Mouse (Mus musculus) hindbrain, postnatal 0 days (tissue): Measurements from ENCODE around the gene Fam208a. TPM values are rescaled to one million over a fixed set of nuclear protein-coding genes. Genes with fewer than 3 reads are reported as not detected.
A peak's percentile ranks its signal among the peaks of the same experiment; 100 is the strongest.

ENCODE experiments used
- ATAC-seq: fragments of 200-750 bp; cut with Nextera tagmentation; 2 replicates; pipeline ENCODE4 v1.8.0; 2017; ENCODE audit warnings: mild to moderate bottlenecking, moderate TSS enrichment, moderate library complexity
- DNase-seq: peaks from one replicate; pipeline ENCODE4 v3.0.0-alpha.2; 2015; ENCODE audit warnings: low spot score
- H3K27ac ChIP-seq: fragments of 300-500 bp; sonication (generic); 2 replicates; pipeline ENCODE4 v1.5.1; 2014; ENCODE audit warnings: mild to moderate bottlenecking
- H3K27me3 ChIP-seq: fragments of 300-500 bp; sonication (generic); 2 replicates; pipeline ENCODE4 v1.6.1; 2014; ENCODE audit warnings: low read length, mixed read lengths; ENCODE audit not compliant: insufficient read depth
- H3K36me3 ChIP-seq: fragments of 300-500 bp; sonication (generic); 2 replicates; pipeline ENCODE4 v1.6.1; 2014; ENCODE audit warnings: low read length, mixed read lengths; ENCODE audit not compliant: insufficient read depth
- H3K4me1 ChIP-seq: fragments of 300-500 bp; sonication (generic); 2 replicates; pipeline ENCODE4 v1.6.1; 2014; ENCODE audit warnings: antibody characterized with exemption, low read length, mixed read lengths; ENCODE audit not compliant: insufficient read depth
- H3K4me2 ChIP-seq: fragments of 300-500 bp; sonication (generic); 2 replicates; pipeline ENCODE4 v1.6.1; 2014; ENCODE audit warnings: low read depth, mild to moderate bottlenecking, low read length, moderate library complexity, mixed read lengths
- H3K4me3 ChIP-seq: fragments of 300-500 bp; sonication (generic); 2 replicates; pipeline ENCODE4 v1.5.1; 2014; ENCODE audit warnings: low read length
- H3K9ac ChIP-seq: fragments of 300-500 bp; sonication (generic); replicated peaks from 2 replicates; pipeline ENCODE4 v1.6.1; 2014; ENCODE audit warnings: mild to moderate bottlenecking, low read length, moderate library complexity, mixed read lengths
- H3K9me3 ChIP-seq: fragments of 300-500 bp; sonication (generic); 2 replicates; pipeline ENCODE4 v1.6.1; 2016; ENCODE audit warnings: low read length, mixed read lengths
- CTCF ChIP-seq: IDR thresholded peaks from 2 replicates; pipeline ENCODE4 v1.5.1; 2016; ENCODE audit warnings: antibody characterized with exemption, control low read depth, low read depth
- WGBS: fragments of 180-500 bp; shearing (Covaris S2); extraction: QIAGEN DNeasy Blood & Tissue Kit; methylation state at CpG from one replicate; pipeline ENCODE4 v1.1.7; 2014; 5-methylcytosine and 5-hydroxymethylcytosine counted together
- polyA plus RNA-seq: library from polyadenylated mRNA; unstranded; fragments of >200 nt; fragmentation: Nextera tagmentation; extraction: Ambion mirVana; gene quantifications from 2 replicates; pipeline ENCODE4 v1.2.1, GENCODE M21; 2015
- total RNA-seq: library from RNA; depleted of rRNA; stranded (reverse); fragments of >200 nt; gene quantifications from 2 replicates; pipeline ENCODE4 v1.2.3, GENCODE M21; 2014

Gene Fam208a
- total and polyA plus RNA-seq, 2 experiments from 2014 or later: 8.2 to 24.7 TPM

DNA sequence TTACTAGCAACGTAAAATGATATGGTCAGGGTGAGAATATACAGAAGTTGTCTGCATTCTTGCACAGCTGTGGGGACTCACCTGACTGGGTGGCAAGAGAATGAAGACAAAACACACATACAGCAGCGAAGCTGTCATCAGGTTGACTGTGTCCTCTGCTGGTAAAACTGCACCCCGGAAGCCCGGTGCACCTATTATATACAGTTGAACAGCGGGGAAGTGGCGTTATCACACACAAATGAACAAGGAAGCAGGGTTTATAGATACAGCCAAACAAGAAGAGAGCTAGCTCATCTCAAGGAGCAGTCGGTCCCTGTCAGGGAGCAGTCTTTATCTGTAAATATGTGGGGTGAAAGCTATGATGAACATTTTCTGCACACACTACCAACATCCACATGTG lies 17.1 kb upstream of the Fam208a start:
- H3K9me3 ChIP-seq: peaks cover 4% of the 10 kb centered on the region; the same call in 1 of the 2 replicates
- 92% methylated on average over 7 of the region's 7 CpGs for WGBS
- TF ChIP-seq CTCF: no peak
- H3K36me3 ChIP-seq: no peaks in the 10 kb centered on the region
- H3K4me3 ChIP-seq: no peak overlapping the region
- H3K4me2 ChIP-seq: no peak overlapping the region
- DNase-seq (no peak), ATAC-seq (no peak)
- H3K4me1 ChIP-seq: no peaks in the 10 kb centered on the region
- H3K27ac ChIP-seq: no peak overlapping the region
- H3K27me3 ChIP-seq: no peaks in the 10 kb centered on the region
- H3K9ac ChIP-seq: no peak overlapping the region

DNA sequence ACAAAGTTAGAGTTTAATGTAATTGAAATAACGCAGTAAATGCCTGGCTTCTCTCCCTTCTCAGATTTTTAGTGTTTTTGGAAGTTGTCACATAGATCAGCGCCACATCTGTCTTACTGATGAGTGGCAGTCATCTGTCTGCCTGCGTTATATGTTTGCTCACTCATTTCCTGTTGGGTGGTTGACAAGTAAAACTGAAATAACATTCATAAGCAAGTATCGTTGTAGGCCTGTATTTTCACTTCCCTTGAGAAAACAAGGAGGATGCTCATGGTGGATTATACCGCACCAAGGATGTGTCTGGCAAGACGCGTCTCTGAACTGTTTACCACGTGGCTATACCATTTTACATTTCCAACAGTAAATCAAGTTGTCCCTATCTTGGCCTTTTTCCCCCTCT lies 15.9 kb upstream of the Fam208a start:
- no peak overlapping the region for H3K4me3 ChIP-seq
- no peaks in the 10 kb centered on the region for H3K36me3 ChIP-seq
- DNase-seq: no peak
- no peak overlapping the region for H3K4me2 ChIP-seq
- no peaks in the 10 kb centered on the region for H3K4me1 ChIP-seq
- no peaks in the 10 kb centered on the region for H3K27me3 ChIP-seq
- TF ChIP-seq CTCF: no peak
- ATAC-seq: no peak
- H3K27ac ChIP-seq: no peak overlapping the region
- 88% methylated on average over 8 of the region's 8 CpGs for WGBS
- H3K9me3 ChIP-seq: peaks cover 4% of the 10 kb centered on the region; the same call in 1 of the 2 replicates
- no peak overlapping the region for H3K9ac ChIP-seq

DNA sequence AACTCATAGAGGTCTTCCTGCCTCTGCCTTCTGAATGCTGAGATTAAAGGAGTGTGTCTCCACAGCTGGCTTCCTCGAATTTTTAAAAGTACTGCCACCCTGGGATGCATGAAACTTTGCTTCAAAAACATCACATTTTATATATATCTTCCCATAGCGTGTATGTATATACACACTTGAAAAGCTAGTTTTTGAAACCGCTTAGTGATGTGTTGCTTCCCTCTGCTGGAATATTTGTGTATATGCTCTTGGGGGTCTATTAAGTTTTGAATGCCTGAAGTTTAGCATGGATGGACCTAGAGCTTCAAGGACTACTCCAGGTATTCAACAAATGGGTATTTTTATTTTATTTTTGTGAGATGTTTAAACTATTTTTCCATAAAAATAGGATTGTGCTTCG lies 14.7 kb upstream of the Fam208a start:
- ATAC-seq: no peak
- TF ChIP-seq CTCF: peak; percentile 81
- peak; percentile 75 for DNase-seq
- H3K4me3 ChIP-seq: no peak overlapping the region
- no peaks in the 10 kb centered on the region for H3K27me3 ChIP-seq
- 41% methylated on average over 4 of the region's 4 CpGs for WGBS
- H3K36me3 ChIP-seq: no peaks in the 10 kb centered on the region
- peaks cover 4% of the 10 kb centered on the region; the same call in 1 of the 2 replicates for H3K9me3 ChIP-seq
- H3K27ac ChIP-seq: no peak overlapping the region
- no peaks in the 10 kb centered on the region for H3K4me1 ChIP-seq
- H3K4me2 ChIP-seq: no peak overlapping the region
- no peak overlapping the region for H3K9ac ChIP-seq

DNA sequence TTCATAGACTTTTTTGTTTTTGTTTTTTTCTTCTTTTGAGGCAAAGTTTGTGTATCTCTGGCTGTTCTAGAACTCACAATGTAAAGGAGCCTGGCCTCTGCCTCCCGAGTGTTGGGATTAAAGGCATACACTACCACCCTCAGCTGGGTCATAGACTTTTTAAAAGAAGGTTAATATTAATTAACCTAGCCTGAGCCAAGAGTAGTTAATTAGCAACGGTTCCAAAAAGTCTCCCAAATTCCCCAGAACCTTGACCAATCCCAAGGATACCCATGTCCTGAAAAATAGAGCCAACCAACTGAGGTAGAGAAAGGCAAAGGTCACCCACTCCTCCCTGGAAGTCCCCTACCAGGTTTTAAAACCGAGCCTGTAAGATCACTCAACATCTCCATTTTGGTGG lies 7.8 kb upstream of the Fam208a start:
- Histone ChIP-seq H3K4me2 (no peak overlapping the region), H3K27ac (no peak overlapping the region), H3K36me3 (no peaks in the 10 kb centered on the region), H3K27me3 (no peaks in the 10 kb centered on the region), H3K4me3 (no peak overlapping the region), H3K9ac (no peak overlapping the region), H3K4me1 (no peaks in the 10 kb centered on the region), H3K9me3 (no peaks in the 10 kb centered on the region)
- no peak for DNase-seq
- WGBS: 71% methylated on average over 3 of the region's 3 CpGs
- ATAC-seq: no peak
- no peak for TF ChIP-seq CTCF

DNA sequence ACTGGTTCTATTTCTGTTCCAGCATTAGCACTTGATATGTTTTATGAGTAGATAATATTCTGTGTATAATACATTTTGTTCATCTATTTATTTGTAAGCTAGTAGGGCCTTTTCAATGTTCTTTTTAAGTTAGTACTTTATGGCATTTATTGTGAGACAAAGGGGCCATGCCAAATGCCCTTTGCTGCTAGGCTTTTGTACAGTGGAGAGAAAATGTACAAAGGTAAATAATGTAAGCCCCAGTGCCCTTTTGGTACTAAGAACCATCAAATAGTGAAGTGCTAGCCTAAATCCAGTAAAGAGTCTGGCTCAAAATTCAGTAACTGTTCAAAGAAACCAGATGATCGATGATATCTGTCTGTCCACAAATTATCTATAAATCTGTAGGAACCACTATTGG lies 6.3 kb upstream of the Fam208a start:
- TF ChIP-seq CTCF: no peak
- no peaks in the 10 kb centered on the region for H3K4me1 ChIP-seq
- H3K27me3 ChIP-seq: no peaks in the 10 kb centered on the region
- H3K27ac ChIP-seq: no peak overlapping the region
- no peaks in the 10 kb centered on the region for H3K36me3 ChIP-seq
- 98% methylated on average over 1 of the region's 1 CpGs for WGBS
- H3K4me2 ChIP-seq: no peak overlapping the region
- H3K4me3 ChIP-seq: no peak overlapping the region
- no peaks in the 10 kb centered on the region for H3K9me3 ChIP-seq
- no peak overlapping the region for H3K9ac ChIP-seq
- DNase-seq: no peak
- no peak for ATAC-seq

DNA sequence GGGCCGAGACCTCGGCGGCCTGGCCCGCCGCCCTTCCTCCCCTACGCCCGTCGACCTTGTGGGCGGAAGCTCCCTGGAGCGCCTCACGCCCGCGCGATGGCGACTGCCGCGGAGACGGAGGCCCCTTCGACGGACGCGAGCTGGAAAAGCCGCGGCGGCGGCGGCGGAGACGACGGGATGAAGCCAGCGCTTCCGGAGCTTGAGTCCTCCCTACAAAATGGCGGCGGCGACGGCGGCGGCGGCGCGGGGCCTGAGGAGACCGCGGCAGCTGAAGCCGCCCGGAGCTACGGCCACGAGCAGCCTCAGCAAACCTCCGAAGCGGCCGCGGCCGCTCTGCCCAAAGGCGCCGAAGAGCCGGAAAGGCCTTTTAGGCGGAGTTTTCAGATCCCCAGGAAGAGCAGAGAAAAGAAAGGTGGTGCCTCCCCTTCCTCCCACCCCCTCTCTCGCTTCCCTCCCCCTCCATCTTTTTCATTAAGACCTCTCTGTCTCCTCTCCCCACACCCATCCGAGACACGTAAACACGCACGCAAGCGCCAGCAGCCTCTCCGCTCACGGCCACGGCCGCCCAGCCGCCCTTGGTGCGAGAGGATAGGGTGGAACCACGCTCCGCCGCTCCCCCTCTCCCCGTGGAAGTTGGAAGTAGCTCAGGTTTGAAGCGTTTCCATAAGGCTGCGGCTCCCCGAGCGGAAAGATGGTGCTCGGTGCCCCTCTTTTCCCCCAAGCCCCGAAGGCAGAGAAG lies 508 bp downstream of the Fam208a start:
- DNase-seq (peak; percentile 91), ATAC-seq (peak; percentile 88)
- no peaks in the 10 kb centered on the region for H3K36me3 ChIP-seq
- TF ChIP-seq CTCF: no peak
- no peaks in the 10 kb centered on the region for H3K4me1 ChIP-seq
- peak overlapping the region; percentile 63 for H3K4me3 ChIP-seq
- H3K4me2 ChIP-seq: peak overlapping the region; percentile 89
- H3K27me3 ChIP-seq: no peaks in the 10 kb centered on the region
- H3K9me3 ChIP-seq: no peaks in the 10 kb centered on the region
- peak overlapping the region; percentile 100 for H3K27ac ChIP-seq
- under 1% methylated on average over 65 of the region's 78 CpGs for WGBS
- H3K9ac ChIP-seq: peak overlapping the region; percentile 99

DNA sequence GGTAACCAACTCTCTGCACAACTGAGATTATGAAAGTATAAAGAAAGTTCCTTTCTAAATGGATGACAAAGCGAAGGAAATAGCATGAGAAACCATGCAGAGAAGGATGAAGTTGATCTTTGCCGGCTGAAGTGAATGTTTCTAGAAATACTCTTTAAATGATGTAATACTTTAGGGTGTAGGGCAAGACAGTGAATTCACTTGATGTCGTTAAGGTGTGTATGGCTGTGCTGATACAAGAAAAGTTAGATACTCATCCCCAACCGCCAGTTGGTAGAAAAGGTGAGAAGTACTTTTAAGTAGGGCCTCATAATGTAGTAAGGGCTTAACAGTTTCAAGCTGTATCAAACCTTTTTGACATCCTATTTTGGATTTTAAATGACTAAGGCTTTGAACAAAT lies 1.6 kb downstream of the Fam208a start:
- Histone ChIP-seq H3K27ac (no peak overlapping the region), H3K9me3 (no peaks in the 10 kb centered on the region), H3K4me2 (peak overlapping the region; percentile 89), H3K36me3 (no peaks in the 10 kb centered on the region), H3K4me1 (no peaks in the 10 kb centered on the region), H3K4me3 (no peak overlapping the region; the same call in 1 of the 2 replicates), H3K27me3 (no peaks in the 10 kb centered on the region), H3K9ac (no peak overlapping the region)
- no peak for TF ChIP-seq CTCF
- DNase-seq (no peak), ATAC-seq (no peak)
- WGBS: 92% methylated on average over 4 of the region's 4 CpGs
